14 mouse cellular contexts compared by ENCODE assay signal in the genomic region with DNA sequence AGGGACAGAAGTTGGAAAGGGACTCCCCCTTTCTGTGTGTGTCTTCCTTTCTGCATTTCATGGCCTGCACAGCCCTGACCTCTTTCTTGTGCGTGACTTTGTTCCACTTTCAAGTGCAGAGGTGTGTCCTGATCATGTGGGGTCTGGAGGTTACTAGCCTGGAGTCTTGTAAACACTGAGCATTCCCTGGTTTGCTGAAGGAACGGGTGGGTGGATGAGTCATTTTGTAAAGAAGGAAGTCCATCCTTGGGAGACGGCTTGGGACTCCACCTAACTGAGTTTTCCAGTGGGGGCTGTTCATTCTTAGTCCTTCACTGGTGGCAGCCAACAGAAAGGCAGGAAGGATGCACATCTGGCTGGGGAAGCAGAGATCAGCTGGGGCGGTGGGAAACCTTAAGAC. TPM values are rescaled to one million over a fixed set of nuclear protein-coding genes. Genes with fewer than 3 reads are reported as not detected.
DNase-seq lines count a peak whose midpoint lies in the region; ATAC-seq and TF ChIP-seq lines count a peak whose summit lies in the region.
"Had no signal": no experiment of that assay in that cellular context is flagged by ENCODE, and none has a peak within 500 bp of the region (broad histone marks: within the 10 kb centered on the region; RNA-seq: fewer than 3 reads in every experiment).

No protein-coding gene starts in this region.

- no peak for ATAC-seq in kidney, postnatal 0 days (replicated peaks; ENCODE audit: low FRiP score, low read depth)
- ATAC-seq in heart, embryonic 15.5 days (replicated peaks; ENCODE audit: insufficient number of reproducible peaks, insufficient read depth, low FRiP score, low read depth) = 0 out of 2 replicates have a peak, but pooled peaks have one; percentile 43
- ATAC-seq in activated CD4-positive, CD25-positive, alpha-beta regulatory T cell, adult 4 months = no peak
- ATAC-seq: midbrain, embryonic 15.5 days had no signal

- H3K27ac ChIP-seq in kidney, postnatal 0 days = no peak overlapping the region
- H3K27ac ChIP-seq in heart, embryonic 15.5 days = no peak overlapping the region
- H3K27ac ChIP-seq: embryonic facial prominence, embryonic 13.5 days; limb, embryonic 10.5 days; lung, embryonic 15.5 days; midbrain, embryonic 15.5 days; neural tube, embryonic 13.5 days had no signal

- no peaks in the 10 kb centered on the region for H3K27me3 ChIP-seq in kidney, postnatal 0 days (ENCODE audit: insufficient read depth, low read length)
- no peaks in the 10 kb centered on the region for H3K27me3 ChIP-seq in heart, embryonic 15.5 days
- H3K27me3 ChIP-seq: embryonic facial prominence, embryonic 13.5 days; lung, embryonic 15.5 days; midbrain, embryonic 15.5 days; neural tube, embryonic 13.5 days had no signal

- 55% methylated on average over 4 of the region's 4 CpGs for WGBS in kidney, postnatal 0 days
- 49% methylated on average over 4 of the region's 4 CpGs for WGBS in heart, embryonic 15.5 days

- DNase-seq in kidney, postnatal 0 days (ENCODE audit: low spot score) = peak; percentile 34
- DNase-seq in kidney, adult 18-20 months = no peak
- DNase-seq in brain, adult 2 months (ENCODE audit: low read depth, low spot score) = peak; percentile 44
- peak; percentile 41 for DNase-seq in lung, postnatal 36 days
- DNase-seq in retina, postnatal 1 day = no peak
- DNase-seq in B cell, adult 2 months = no peak
- DNase-seq: cerebellum, postnatal 10 days had no signal

- H3K4me3 ChIP-seq in kidney, postnatal 0 days (replicated peaks; ENCODE audit: low read depth, low read length) = no peak overlapping the region
- H3K4me3 ChIP-seq in heart, embryonic 15.5 days = no peak overlapping the region
- H3K4me3 ChIP-seq: embryonic facial prominence, embryonic 13.5 days; limb, embryonic 10.5 days; lung, embryonic 15.5 days; midbrain, embryonic 15.5 days; neural tube, embryonic 13.5 days had no signal

- H3K4me1 ChIP-seq in kidney, postnatal 0 days (replicated peaks; ENCODE audit: insufficient read depth, low read length) = 0 out of 2 replicates have a peak, but pooled peaks cover 3% of the 10 kb centered on the region
- H3K4me1 ChIP-seq in heart, embryonic 15.5 days (replicated peaks) = no peaks in the 10 kb centered on the region
- H3K4me1 ChIP-seq: embryonic facial prominence, embryonic 13.5 days; limb, embryonic 10.5 days; lung, embryonic 15.5 days; midbrain, embryonic 15.5 days; neural tube, embryonic 13.5 days had no signal

- no peak overlapping the region for H3K9ac ChIP-seq in kidney, postnatal 0 days (ENCODE audit: low read depth, low read length)
- H3K9ac ChIP-seq in heart, embryonic 15.5 days = no peak overlapping the region
- H3K9ac ChIP-seq: embryonic facial prominence, embryonic 13.5 days; lung, embryonic 15.5 days; midbrain, embryonic 15.5 days; neural tube, embryonic 13.5 days had no signal

- H3K4me2 ChIP-seq in kidney, postnatal 0 days (ENCODE audit: low read length) = no peak overlapping the region
- H3K4me2 ChIP-seq in heart, embryonic 15.5 days = peak overlapping the region; percentile 10; the same call in 1 of the 2 replicates
- H3K4me2 ChIP-seq: embryonic facial prominence, embryonic 13.5 days; lung, embryonic 15.5 days; midbrain, embryonic 15.5 days; neural tube, embryonic 13.5 days had no signal

- TF ChIP-seq CTCF in kidney, postnatal 0 days (IDR thresholded peaks at IDR 0.05; ENCODE audit: low read depth) = no peak

- no peaks in the 10 kb centered on the region for H3K9me3 ChIP-seq in kidney, postnatal 0 days (replicated peaks; ENCODE audit: low read length)
- H3K9me3 ChIP-seq in heart, embryonic 15.5 days (replicated peaks) = no peaks in the 10 kb centered on the region
- H3K9me3 ChIP-seq: embryonic facial prominence, embryonic 13.5 days; limb, embryonic 10.5 days; lung, embryonic 15.5 days; midbrain, embryonic 15.5 days; neural tube, embryonic 13.5 days had no signal

- H3K36me3 ChIP-seq in kidney, postnatal 0 days (ENCODE audit: insufficient read depth, low read length) = no peaks in the 10 kb centered on the region
- H3K36me3 ChIP-seq in heart, embryonic 15.5 days = no peaks in the 10 kb centered on the region
- H3K36me3 ChIP-seq: embryonic facial prominence, embryonic 13.5 days; limb, embryonic 10.5 days; lung, embryonic 15.5 days; midbrain, embryonic 15.5 days; neural tube, embryonic 13.5 days had no signal

RNA-seq across cellular contexts. Expression of a gene that starts 27.9 kb away (rescaled TPM):
- 2.5 and 2.6 TPM in 2 replicates for polyA plus RNA-seq in kidney, postnatal 0 days (2015; fragmentation: Nextera tagmentation; extraction: Ambion mirVana)
- polyA plus RNA-seq in heart, embryonic 15.5 days (2015; fragmentation: Nextera tagmentation; extraction: Ambion mirVana) = 1.4 and 1.9 TPM in 2 replicates
- 1 to 10 TPM; 2.2 to 3.8 TPM for polyA plus RNA-seq in activated CD4-positive, CD25-positive, alpha-beta regulatory T cell, adult 4 months (2017; shearing (Covaris generic))

Comparison
In these comparisons a context has a peak if more than half of its experiments do, and no peak if none do; other contexts are left out.
1. DNase-seq: peak in kidney, postnatal 0 days (single experiment), brain, adult 2 months (single experiment) and lung, postnatal 36 days (single experiment); none in kidney, adult 18-20 months (single experiment), retina, postnatal 1 day (single experiment) and B cell, adult 2 months (0 of 2).